Mouse (Mus musculus) heart, embryonic 11.5 days (tissue): ENCODE measurements around the gene Atp5d. TPM values are rescaled to one million over a fixed set of nuclear protein-coding genes. Genes with fewer than 3 reads are reported as not detected.
A peak's percentile ranks its signal among the peaks of the same experiment; 100 is the strongest.

Experiments used
- ATAC-seq: fragments of 200-750 bp; cut with Nextera tagmentation; replicated peaks from 2 replicates; pipeline ENCODE4 v1.8.0; 2017; ENCODE audit warnings: moderate library complexity; ENCODE audit not compliant: insufficient number of reproducible peaks, low FRiP score, low TSS enrichment
- H3K27ac ChIP-seq: fragments of 300-500 bp; sonication (generic); 2 replicates; pipeline ENCODE4 v1.5.1; 2014; ENCODE audit warnings: mild to moderate bottlenecking, low read depth, low read length
- H3K27me3 ChIP-seq: fragments of 300-500 bp; sonication (generic); 2 replicates; pipeline ENCODE4 v1.6.1; 2014; ENCODE audit warnings: mild to moderate bottlenecking, low read length, mixed read lengths; ENCODE audit not compliant: control insufficient read depth, insufficient read depth
- H3K36me3 ChIP-seq: fragments of 300-500 bp; sonication (generic); 2 replicates; pipeline ENCODE4 v1.6.1; 2014; ENCODE audit warnings: mild to moderate bottlenecking, low read length, moderate library complexity, mixed read lengths; ENCODE audit not compliant: control insufficient read depth, insufficient read depth
- H3K4me1 ChIP-seq: fragments of 300-500 bp; sonication (generic); 2 replicates; pipeline ENCODE4 v1.6.1; 2014; ENCODE audit warnings: low read length; ENCODE audit not compliant: control insufficient read depth, insufficient read depth
- H3K4me2 ChIP-seq: fragments of 300-500 bp; sonication (generic); 2 replicates; pipeline ENCODE4 v1.6.1; 2014; ENCODE audit warnings: mild to moderate bottlenecking, moderate library complexity
- H3K4me3 ChIP-seq: fragments of 300-500 bp; sonication (generic); 2 replicates; pipeline ENCODE4 v1.5.1; 2014; ENCODE audit warnings: low read depth, low read length
- H3K9ac ChIP-seq: fragments of 300-500 bp; sonication (generic); 2 replicates; pipeline ENCODE4 v1.6.1; 2014; ENCODE audit warnings: mild to moderate bottlenecking, low read depth, low read length, moderate library complexity
- H3K9me3 ChIP-seq: fragments of 300-500 bp; sonication (generic); replicated peaks from 2 replicates; pipeline ENCODE4 v1.6.1; 2016; ENCODE audit warnings: low read length; ENCODE audit not compliant: control insufficient read depth
- WGBS: fragments of 180-500 bp; shearing (Covaris S2); extraction: QIAGEN DNeasy Blood & Tissue Kit; methylation state at CpG from one replicate; pipeline ENCODE4 v1.1.7; 2014; ENCODE audit not compliant: insufficient replicate concordance; 5-methylcytosine and 5-hydroxymethylcytosine counted together
- polyA plus RNA-seq: library from polyadenylated mRNA; unstranded; fragments of >200 nt; fragmentation: Nextera tagmentation; extraction: Ambion mirVana; gene quantifications from 2 replicates; pipeline ENCODE4 v1.2.1, GENCODE M21; 2014

Gene Atp5d
- polyA plus RNA-seq, 1 experiment from 2014 or later = 785 TPM

DNA sequence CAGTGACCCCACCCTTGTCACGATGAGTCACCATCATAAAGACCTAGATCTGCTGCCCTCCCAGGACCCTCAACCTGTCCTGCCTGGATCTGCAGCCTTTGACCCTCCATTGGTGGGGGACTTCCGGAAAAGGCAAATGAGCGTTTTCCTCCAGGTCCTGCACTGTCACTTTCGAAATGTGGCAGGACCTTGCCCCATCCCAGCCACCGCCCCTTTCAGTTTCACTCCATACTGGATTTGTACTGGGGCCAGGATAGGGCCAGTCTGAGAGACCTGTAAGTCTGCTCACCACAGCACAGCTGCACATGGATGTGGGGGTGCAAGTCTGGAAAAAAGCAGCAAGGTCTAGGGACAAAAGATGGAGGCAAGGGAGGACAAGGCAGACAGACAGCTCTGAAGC lies 39.8 kb upstream of the Atp5d start:
- no peak for ATAC-seq
- H3K27ac ChIP-seq = no peak overlapping the region
- H3K4me3 ChIP-seq = no peak overlapping the region
- no peak overlapping the region for H3K4me2 ChIP-seq
- no peaks in the 10 kb centered on the region for H3K36me3 ChIP-seq
- no peaks in the 10 kb centered on the region for H3K27me3 ChIP-seq
- 77% methylated on average over 5 of the region's 5 CpGs for WGBS
- no peak overlapping the region for H3K9ac ChIP-seq
- peaks cover 68% of the 10 kb centered on the region for H3K4me1 ChIP-seq
- H3K9me3 ChIP-seq = no peaks in the 10 kb centered on the region

GRCm38 (mm10) chr10:80100982-80101381 lies 37.5 kb upstream of the Atp5d start:
- Histone ChIP-seq H3K4me2 (peak overlapping the region; percentile 94), H3K36me3 (no peaks in the 10 kb centered on the region), H3K27me3 (no peaks in the 10 kb centered on the region), H3K4me3 (peak overlapping the region; percentile 95; the same call in 1 of the 2 replicates), H3K27ac (no peak overlapping the region), H3K9ac (peak overlapping the region; percentile 98), H3K9me3 (no peaks in the 10 kb centered on the region), H3K4me1 (peaks cover 58% of the 10 kb centered on the region)
- WGBS = 44% methylated on average over 11 of the region's 11 CpGs
- no peak for ATAC-seq

DNA sequence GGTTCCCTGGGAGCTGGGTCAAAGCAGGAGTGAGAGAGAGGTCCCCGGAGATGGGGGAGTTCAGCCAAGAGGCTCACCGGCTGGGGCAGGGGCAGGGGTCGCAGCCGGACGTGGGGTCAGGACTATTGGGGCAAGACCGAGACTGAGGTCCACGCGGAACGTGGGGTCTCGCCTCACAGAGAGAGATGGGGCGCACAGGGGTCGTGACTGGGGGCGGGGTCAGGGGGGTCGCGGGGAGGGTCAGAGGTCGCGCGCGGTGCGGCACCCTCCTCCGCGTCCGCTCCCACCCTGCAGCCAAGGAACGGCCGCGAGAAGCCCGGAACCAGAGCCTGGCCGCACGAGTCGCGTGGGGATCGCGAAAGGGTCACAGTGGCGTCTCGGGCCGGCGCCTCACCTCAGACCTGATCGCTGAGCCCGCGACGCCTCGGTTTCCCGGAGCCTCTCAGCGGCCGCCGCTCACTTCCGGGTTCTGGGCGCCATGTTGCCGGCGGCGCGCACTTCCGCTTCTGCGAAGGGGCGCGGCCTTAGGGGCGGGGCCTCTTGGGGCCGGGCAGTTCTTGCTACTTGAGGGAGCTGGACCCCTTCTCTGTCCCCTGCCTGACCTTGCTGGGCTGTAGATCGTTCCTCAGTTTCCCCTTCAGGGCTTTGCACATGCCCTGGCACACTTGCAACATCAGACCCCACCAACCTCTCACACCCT lies 36.1 kb upstream of the Atp5d start:
- peak overlapping the region; percentile 82 for H3K27ac ChIP-seq
- H3K27me3 ChIP-seq = no peaks in the 10 kb centered on the region
- ATAC-seq = peak; percentile 78
- no peaks in the 10 kb centered on the region for H3K9me3 ChIP-seq
- peaks cover 47% of the 10 kb centered on the region for H3K4me1 ChIP-seq
- peak overlapping the region; percentile 95 for H3K4me3 ChIP-seq
- under 1% methylated on average over 54 of the region's 59 CpGs for WGBS
- H3K4me2 ChIP-seq = peak overlapping the region; percentile 94
- peak overlapping the region; percentile 98 for H3K9ac ChIP-seq
- no peaks in the 10 kb centered on the region for H3K36me3 ChIP-seq

GRCm38 (mm10) chr10:80103032-80103431 lies 35.4 kb upstream of the Atp5d start:
- Histone ChIP-seq H3K27me3 (no peaks in the 10 kb centered on the region), H3K9me3 (no peaks in the 10 kb centered on the region), H3K9ac (peak overlapping the region; percentile 98), H3K27ac (peak overlapping the region; percentile 82), H3K4me3 (no peak overlapping the region), H3K36me3 (no peaks in the 10 kb centered on the region), H3K4me1 (peaks cover 40% of the 10 kb centered on the region), H3K4me2 (peak overlapping the region; percentile 94)
- no peak for ATAC-seq
- WGBS = 70% methylated on average over 2 of the region's 2 CpGs

- Histone ChIP-seq H3K36me3 (no peaks in the 10 kb centered on the region), H3K4me3 (no peak overlapping the region), H3K27ac (no peak overlapping the region), H3K4me2 (no peak overlapping the region), H3K9me3 (no peaks in the 10 kb centered on the region), H3K4me1 (peaks cover 29% of the 10 kb centered on the region), H3K9ac (no peak overlapping the region), H3K27me3 (no peaks in the 10 kb centered on the region)
- WGBS = 71% methylated on average over 3 of the region's 3 CpGs
- no peak for ATAC-seq
Measured at GRCm38 (mm10) chr10:80104181-80104580, 34.3 kb upstream of the Atp5d start.

GRCm38 (mm10) chr10:80105460-80105859 lies 33.0 kb upstream of the Atp5d start, which contains the start of gene Sbno2:
Gene Sbno2, minus strand, starts transcription at chr10:80105571.
- Histone ChIP-seq H3K4me3 (no peak within 1 kb of the TSS), H3K9me3 (no peaks in the 10 kb centered on the region), H3K27me3 (no peaks in the 10 kb centered on the region), H3K4me1 (peaks cover 19% of the 10 kb centered on the region), H3K4me2 (no peak within 1 kb of the TSS), H3K9ac (no peak within 1 kb of the TSS), H3K36me3 (no peaks in the 10 kb centered on the region), H3K27ac (no peak within 1 kb of the TSS)
- ATAC-seq = no peak
- 62% methylated on average over 5 of the region's 5 CpGs for WGBS

DNA sequence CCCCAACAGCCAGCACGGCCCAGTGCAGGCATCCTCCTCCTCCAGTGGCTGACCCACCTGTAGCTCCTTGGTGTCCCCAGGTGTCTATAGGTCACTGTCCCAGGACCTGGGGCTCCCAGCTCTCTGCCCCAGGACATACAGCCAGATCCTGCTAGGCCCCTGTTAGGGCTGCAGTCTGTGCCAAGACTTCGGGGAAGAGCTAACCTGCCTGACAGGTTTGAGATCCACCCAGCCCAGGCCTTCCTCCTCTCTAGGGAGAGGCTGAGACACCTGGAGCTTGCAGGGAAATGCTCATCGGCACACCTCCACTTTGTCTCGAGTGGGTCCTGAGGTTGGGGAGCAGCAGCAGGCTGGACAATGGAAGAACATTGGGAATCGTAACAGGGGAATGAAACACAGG lies 32.5 kb upstream of the Atp5d start:
- no peak for ATAC-seq
- WGBS = 71% methylated on average over 5 of the region's 5 CpGs
- H3K9ac ChIP-seq = no peak overlapping the region
- H3K27ac ChIP-seq = no peak overlapping the region
- H3K36me3 ChIP-seq = no peaks in the 10 kb centered on the region
- peaks cover 16% of the 10 kb centered on the region for H3K4me1 ChIP-seq
- H3K27me3 ChIP-seq = no peaks in the 10 kb centered on the region
- H3K9me3 ChIP-seq = no peaks in the 10 kb centered on the region
- no peak overlapping the region for H3K4me3 ChIP-seq
- H3K4me2 ChIP-seq = no peak overlapping the region

- H3K36me3 ChIP-seq = no peaks in the 10 kb centered on the region
- H3K27ac ChIP-seq = no peak overlapping the region
- 60% methylated on average over 6 of the region's 6 CpGs for WGBS
- no peaks in the 10 kb centered on the region for H3K9me3 ChIP-seq
- no peaks in the 10 kb centered on the region for H3K27me3 ChIP-seq
- peaks cover 5% of the 10 kb centered on the region; the same call in 1 of the 2 replicates for H3K4me1 ChIP-seq
- no peak overlapping the region for H3K4me3 ChIP-seq
- no peak for ATAC-seq
- no peak overlapping the region for H3K4me2 ChIP-seq
- no peak overlapping the region for H3K9ac ChIP-seq
Measured at GRCm38 (mm10) chr10:80107678-80108077, 30.8 kb upstream of the Atp5d start.
